Mouse (Mus musculus) stomach, postnatal 0 days (tissue): Measurements from ENCODE around the gene Polr3gl. TPM values are rescaled to one million over a fixed set of nuclear protein-coding genes. Genes with fewer than 3 reads are reported as not detected.
A peak's percentile ranks its signal among the peaks of the same experiment; 100 is the strongest.

Source experiments
- ATAC-seq: fragments of 200-750 bp; cut with Nextera tagmentation; 2 replicates; pipeline ENCODE4 v1.8.0; 2017; ENCODE audit not compliant: low FRiP score, low TSS enrichment
- DNase-seq: peaks from one replicate; pipeline ENCODE4 v3.0.0-alpha.2; 2016; ENCODE audit warnings: low spot score
- H3K27ac ChIP-seq: fragments of 300-500 bp; sonication (generic); replicated peaks from 2 replicates; pipeline ENCODE4 v1.5.1; 2014; ENCODE audit warnings: mild to moderate bottlenecking, control low read depth
- H3K27me3 ChIP-seq: fragments of 300-500 bp; sonication (generic); 2 replicates; pipeline ENCODE4 v1.6.1; 2014; ENCODE audit warnings: low read length; ENCODE audit not compliant: control insufficient read depth, insufficient read depth
- H3K36me3 ChIP-seq: fragments of 300-500 bp; sonication (generic); 2 replicates; pipeline ENCODE4 v1.6.1; 2014; ENCODE audit warnings: low read length, mixed read lengths; ENCODE audit not compliant: control insufficient read depth, insufficient read depth
- H3K4me1 ChIP-seq: fragments of 300-500 bp; sonication (generic); replicated peaks from 2 replicates; pipeline ENCODE4 v1.6.1; 2014; ENCODE audit warnings: antibody characterized with exemption; ENCODE audit not compliant: control insufficient read depth, insufficient read depth
- H3K4me2 ChIP-seq: fragments of 300-500 bp; sonication (generic); replicated peaks from 2 replicates; pipeline ENCODE4 v1.6.1; 2014; ENCODE audit warnings: low read depth, mild to moderate bottlenecking, control low read depth, moderate library complexity
- H3K4me3 ChIP-seq: fragments of 300-500 bp; sonication (generic); 2 replicates; pipeline ENCODE4 v1.5.1; 2014; ENCODE audit warnings: low read depth, low read length, control low read depth
- H3K9ac ChIP-seq: fragments of 300-500 bp; sonication (generic); 2 replicates; pipeline ENCODE4 v1.6.1; 2014; ENCODE audit warnings: mild to moderate bottlenecking, low read length, control low read depth, mixed read lengths
- H3K9me3 ChIP-seq: fragments of 300-500 bp; sonication (generic); 2 replicates; pipeline ENCODE4 v1.6.1; 2016; ENCODE audit warnings: low read length; ENCODE audit not compliant: control insufficient read depth
- CTCF ChIP-seq: IDR thresholded peaks from 2 replicates; pipeline ENCODE4 v1.5.1; 2016; ENCODE audit warnings: antibody characterized with exemption, low read depth, mild to moderate bottlenecking, moderate library complexity
- EP300 ChIP-seq: optimal IDR thresholded peaks from 2 replicates; pipeline ENCODE3; 2016; ENCODE audit warnings: antibody characterized with exemption
- WGBS: fragments of 180-500 bp; shearing (Covaris S2); extraction: QIAGEN DNeasy Blood & Tissue Kit; methylation state at CpG from one replicate; pipeline ENCODE4 v1.1.7; 2014; 5-methylcytosine and 5-hydroxymethylcytosine counted together
- polyA plus RNA-seq: library from polyadenylated mRNA; unstranded; fragments of >200 nt; fragmentation: Nextera tagmentation; extraction: Ambion mirVana; gene quantifications from 2 replicates; pipeline ENCODE4 v1.2.1, GENCODE M21; 2015

Gene Polr3gl
- polyA plus RNA-seq, 1 experiment from 2014 or later = 16.1 TPM

GRCm38 (mm10) chr3:96595661-96596060 is 1.7 kb upstream of the Polr3gl start:
- Histone ChIP-seq H3K4me2 (no peak overlapping the region; the same call in 1 of the 2 replicates), H3K4me3 (no peak overlapping the region), H3K9ac (no peak overlapping the region), H3K9me3 (no peaks in the 10 kb centered on the region), H3K4me1 (0 out of 2 replicates have a peak, but pooled peaks cover 3% of the 10 kb centered on the region), H3K27ac (no peak overlapping the region), H3K36me3 (no peaks in the 10 kb centered on the region), H3K27me3 (no peaks in the 10 kb centered on the region)
- TF ChIP-seq EP300 = no peak
- no peak for TF ChIP-seq CTCF
- no peak for DNase-seq
- 34% methylated on average over 6 of the region's 6 CpGs for WGBS
- no peak for ATAC-seq

- H3K27ac ChIP-seq = no peak overlapping the region
- no peak for DNase-seq
- no peak for ATAC-seq
- H3K4me3 ChIP-seq = no peak overlapping the region
- H3K4me1 ChIP-seq = 0 out of 2 replicates have a peak, but pooled peaks cover 3% of the 10 kb centered on the region
- 83% methylated on average over 5 of the region's 5 CpGs for WGBS
- no peak overlapping the region for H3K9ac ChIP-seq
- H3K9me3 ChIP-seq = no peaks in the 10 kb centered on the region
- H3K4me2 ChIP-seq = no peak overlapping the region
- H3K36me3 ChIP-seq = peaks cover 3% of the 10 kb centered on the region; the same call in 1 of the 2 replicates
- no peaks in the 10 kb centered on the region for H3K27me3 ChIP-seq
- TF ChIP-seq EP300 (no peak), CTCF (no peak)
These were observed 870 bp upstream of the Polr3gl start for GRCm38 (mm10) chr3:96594851-96595250.

DNA sequence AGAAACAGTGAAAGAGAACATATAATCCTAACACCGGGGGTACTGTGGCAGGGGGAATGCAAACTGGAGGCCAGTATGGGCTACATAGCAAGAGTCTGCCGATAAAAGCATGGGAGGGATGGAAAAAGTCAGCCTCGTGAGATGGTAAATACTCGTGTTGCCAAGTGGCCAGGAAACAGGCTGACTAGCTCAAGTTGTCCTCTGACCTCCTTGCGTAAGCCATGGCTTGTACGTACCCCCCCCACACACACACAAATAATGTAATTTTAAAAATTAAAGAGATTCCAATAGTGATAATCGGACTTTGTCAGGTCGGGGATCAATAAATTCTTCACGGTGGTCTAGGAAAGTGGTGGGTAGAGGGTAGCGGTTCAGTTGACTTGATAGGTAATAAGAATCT is 607 bp downstream of the Polr3gl start:
- WGBS = 2% methylated on average over 10 of the region's 10 CpGs
- DNase-seq (peak; percentile 45), ATAC-seq (no peak; the same call in 1 of the 2 replicates)
- Histone ChIP-seq H3K36me3 (peaks cover 3% of the 10 kb centered on the region; the same call in 1 of the 2 replicates), H3K9ac (peak overlapping the region; percentile 72), H3K9me3 (no peaks in the 10 kb centered on the region), H3K4me3 (peak overlapping the region; percentile 58), H3K4me1 (0 out of 2 replicates have a peak, but pooled peaks cover 3% of the 10 kb centered on the region), H3K27me3 (no peaks in the 10 kb centered on the region), H3K4me2 (peak overlapping the region; percentile 65), H3K27ac (peak overlapping the region; percentile 88)
- TF ChIP-seq CTCF = no peak
- TF ChIP-seq EP300 = no peak

GRCm38 (mm10) chr3:96590657-96591056 is 3.3 kb downstream of the Polr3gl start:
- Histone ChIP-seq H3K9me3 (no peaks in the 10 kb centered on the region), H3K4me2 (no peak overlapping the region), H3K27ac (no peak overlapping the region), H3K27me3 (no peaks in the 10 kb centered on the region), H3K36me3 (peaks cover 3% of the 10 kb centered on the region; the same call in 1 of the 2 replicates), H3K9ac (no peak overlapping the region), H3K4me1 (no peaks in the 10 kb centered on the region), H3K4me3 (no peak overlapping the region)
- DNase-seq (no peak), ATAC-seq (no peak)
- WGBS = 83% methylated on average over 4 of the region's 4 CpGs
- TF ChIP-seq CTCF (no peak), EP300 (no peak)

- no peak for TF ChIP-seq EP300
- TF ChIP-seq CTCF = peak; percentile 44; the same call in 1 of the 2 replicates
- no peak overlapping the region for H3K27ac ChIP-seq
- no peak for ATAC-seq
- no peaks in the 10 kb centered on the region for H3K9me3 ChIP-seq
- H3K4me3 ChIP-seq = no peak overlapping the region
- 98% methylated on average over 5 of the region's 5 CpGs for WGBS
- H3K9ac ChIP-seq = no peak overlapping the region
- H3K27me3 ChIP-seq = no peaks in the 10 kb centered on the region
- H3K36me3 ChIP-seq = no peaks in the 10 kb centered on the region
- no peak for DNase-seq
- no peaks in the 10 kb centered on the region for H3K4me1 ChIP-seq
- H3K4me2 ChIP-seq = no peak overlapping the region
These were observed 10.6 kb downstream of the Polr3gl start for GRCm38 (mm10) chr3:96583386-96583785.

- no peak overlapping the region for H3K4me2 ChIP-seq
- H3K9me3 ChIP-seq = no peaks in the 10 kb centered on the region
- DNase-seq (no peak), ATAC-seq (no peak)
- H3K9ac ChIP-seq = no peak overlapping the region
- H3K4me1 ChIP-seq = peaks cover 6% of the 10 kb centered on the region; the same call in 1 of the 2 replicates
- no peak overlapping the region for H3K4me3 ChIP-seq
- no peaks in the 10 kb centered on the region for H3K36me3 ChIP-seq
- no peaks in the 10 kb centered on the region for H3K27me3 ChIP-seq
- WGBS = 83% methylated on average over 16 of the region's 16 CpGs
- H3K27ac ChIP-seq = no peak overlapping the region
- TF ChIP-seq CTCF (no peak), EP300 (no peak)
These were observed 12.0 kb downstream of the Polr3gl start for GRCm38 (mm10) chr3:96581771-96582515.
